ENCODE assay signal across 9 mouse cellular contexts in genomic region chr8:84834866-84835855, GRCm38 (mm10). TPM values are rescaled to one million over a fixed set of nuclear protein-coding genes. Genes with fewer than 3 reads are reported as not detected.
DNase-seq lines count a peak whose midpoint lies in the region; ATAC-seq and TF ChIP-seq lines count a peak whose summit lies in the region.
"Had no signal": no experiment of that assay in that cellular context is flagged by ENCODE, and none has a peak within 500 bp of the region (broad histone marks: within the 10 kb centered on the region; RNA-seq: fewer than 3 reads in every experiment).

No protein-coding gene starts in this region.

- H3K4me3 ChIP-seq in gastrocnemius, adult 2 months, result no peak overlapping the region
- no peak overlapping the region for H3K4me3 ChIP-seq in hindbrain, embryonic 15.5 days
- peak overlapping the region in 1 of 2 experiments; percentile 74; a peak in 1 of 4 replicates for H3K4me3 ChIP-seq in liver, embryonic 14.5 days (ENCODE audit: insufficient read depth in 1 of 2, low read depth in 2 of 2, low read length in 2 of 2)
- H3K4me3 ChIP-seq: embryonic facial prominence, embryonic 13.5 days had no signal

- H3K4me1 ChIP-seq in hindbrain, embryonic 15.5 days (replicated peaks), result peaks cover 44% of the 10 kb centered on the region
- H3K4me1 ChIP-seq in liver, embryonic 14.5 days (replicated peaks; ENCODE audit: control insufficient read depth in 2 of 2, insufficient read depth in 2 of 2, low read length in 1 of 2), result peaks cover 43 to 68% of the 10 kb centered on the region in 2 experiments

- peaks cover 44% of the 10 kb centered on the region for H3K36me3 ChIP-seq in hindbrain, embryonic 15.5 days
- peaks cover 54% of the 10 kb centered on the region for H3K36me3 ChIP-seq in liver, embryonic 14.5 days (replicated peaks; ENCODE audit: control insufficient read depth, insufficient read depth, low read depth)

- no peak; the same call in 1 of the 2 replicates for TF ChIP-seq EP300 in liver, embryonic 14.5 days (IDR thresholded peaks at IDR 0.05; ENCODE audit: low read depth)

- peak; percentile 67 to 71 for DNase-seq in gastrocnemius, postnatal 4 days (ENCODE audit: low spot score in 2 of 2)
- DNase-seq in gastrocnemius, adult 2 months, result no peak
- DNase-seq in retina, postnatal 1 day, result peak; percentile 86
- DNase-seq in retina, embryonic 14.5 days (ENCODE audit: low spot score), result no peak
- DNase-seq in liver, embryonic 14.5 days (ENCODE audit: low read depth in 3 of 3, low spot score in 3 of 3), result no peak
- no peak for DNase-seq in B cell, adult 2 months
- DNase-seq in T-cell, adult 2 months (ENCODE audit: low spot score), result no peak

- ATAC-seq in hindbrain, embryonic 15.5 days (ENCODE audit: low FRiP score, low read depth), result peak; percentile 29; the same call in 1 of the 2 replicates
- no peak for ATAC-seq in liver, embryonic 14.5 days (ENCODE audit: insufficient read depth)

- 56% methylated on average over 10 of the region's 10 CpGs for WGBS in hindbrain, embryonic 15.5 days
- WGBS in liver, embryonic 14.5 days (ENCODE audit: insufficient replicate concordance), result 70% methylated on average over 10 of the region's 10 CpGs

- no peaks in the 10 kb centered on the region for H3K9me3 ChIP-seq in hindbrain, embryonic 15.5 days
- H3K9me3 ChIP-seq in liver, embryonic 14.5 days (ENCODE audit: control insufficient read depth, low read length), result no peaks in the 10 kb centered on the region
- H3K9me3 ChIP-seq: embryonic facial prominence, embryonic 13.5 days had no signal

- no peak overlapping the region for H3K27ac ChIP-seq in gastrocnemius, adult 2 months
- H3K27ac ChIP-seq in hindbrain, embryonic 15.5 days (replicated peaks), result peak overlapping the region; percentile 91
- H3K27ac ChIP-seq in liver, embryonic 14.5 days, result peak overlapping the region; percentile 97
- H3K27ac ChIP-seq: embryonic facial prominence, embryonic 13.5 days had no signal

- no peak overlapping the region for H3K9ac ChIP-seq in hindbrain, embryonic 15.5 days
- peak overlapping the region; percentile 25; the same call in 1 of the 2 replicates for H3K9ac ChIP-seq in liver, embryonic 14.5 days (replicated peaks)
- H3K9ac ChIP-seq: embryonic facial prominence, embryonic 13.5 days had no signal

- no peak overlapping the region for H3K4me2 ChIP-seq in hindbrain, embryonic 15.5 days
- peak overlapping the region; percentile 84 for H3K4me2 ChIP-seq in liver, embryonic 14.5 days (ENCODE audit: low read depth)
- H3K4me2 ChIP-seq: embryonic facial prominence, embryonic 13.5 days had no signal

- no peaks in the 10 kb centered on the region for H3K27me3 ChIP-seq in hindbrain, embryonic 15.5 days
- no peaks in the 10 kb centered on the region for H3K27me3 ChIP-seq in liver, embryonic 14.5 days (ENCODE audit: control insufficient read depth, insufficient read depth, low read length)
- H3K27me3 ChIP-seq: embryonic facial prominence, embryonic 13.5 days had no signal

- TF ChIP-seq CTCF in gastrocnemius, adult 2 months (IDR thresholded peaks at IDR 0.05), result no peak
- no peak for TF ChIP-seq CTCF in liver, embryonic 14.5 days (IDR thresholded peaks at IDR 0.05; ENCODE audit: low read depth)

- intact Hi-C loops in gastrocnemius, adult 2 months (cut with DNase I), result no loop called here

RNA-seq across cellular contexts. Expression of gene Gadd45gip1, which starts 3.8 kb away (rescaled TPM):
- 10 to 100 TPM; 33.3 to 36.0 TPM for total RNA-seq in gastrocnemius, postnatal 4 days (2021)
- total RNA-seq in gastrocnemius, adult 2 months (2021), result 10 to 100 TPM; 16.2 to 30.4 TPM
- 39.7 and 40.6 TPM in 2 replicates for polyA plus RNA-seq in hindbrain, embryonic 15.5 days (2015; fragmentation: Nextera tagmentation; extraction: Ambion mirVana)
- polyA plus RNA-seq in liver, embryonic 14.5 days (2012; rRNA removed), result 24.4 and 31.0 TPM in 2 replicates
- polyA plus RNA-seq in liver, embryonic 14.5 days (2014; fragmentation: Nextera tagmentation; extraction: Ambion mirVana), result 50.2 and 55.7 TPM in 2 replicates

RNA-seq across cellular contexts. Expression of gene Rad23a, which starts 5.3 kb away (rescaled TPM):
- 100 to 1,000 TPM; 121 to 123 TPM for total RNA-seq in gastrocnemius, postnatal 4 days (2021)
- total RNA-seq in gastrocnemius, adult 2 months (2021), result 100 to 1,000 TPM; 159 to 172 TPM
- polyA plus RNA-seq in hindbrain, embryonic 15.5 days (2015; fragmentation: Nextera tagmentation; extraction: Ambion mirVana), result 79.1 and 85.9 TPM in 2 replicates
- polyA plus RNA-seq in liver, embryonic 14.5 days (2012; rRNA removed), result 139 and 184 TPM in 2 replicates
- 258 and 279 TPM in 2 replicates for polyA plus RNA-seq in liver, embryonic 14.5 days (2014; fragmentation: Nextera tagmentation; extraction: Ambion mirVana)

RNA-seq across cellular contexts. Expression of gene Calr, which starts 11.6 kb away (rescaled TPM):
- total RNA-seq in gastrocnemius, postnatal 4 days (2021), result 100 to 1,000 TPM; 339 to 368 TPM
- 100 to 1,000 TPM; 149 to 205 TPM for total RNA-seq in gastrocnemius, adult 2 months (2021)
- polyA plus RNA-seq in hindbrain, embryonic 15.5 days (2015; fragmentation: Nextera tagmentation; extraction: Ambion mirVana), result 700 and 710 TPM in 2 replicates
- polyA plus RNA-seq in liver, embryonic 14.5 days (2012; rRNA removed), result 144 and 262 TPM in 2 replicates
- polyA plus RNA-seq in liver, embryonic 14.5 days (2014; fragmentation: Nextera tagmentation; extraction: Ambion mirVana), result 348 and 351 TPM in 2 replicates

RNA-seq across cellular contexts. Expression of gene Dand5, which starts 12.5 kb away (rescaled TPM):
- total RNA-seq in gastrocnemius, postnatal 4 days (2021), result 1 to 10 TPM; 6.3 to 6.8 TPM
- 10 to 100 TPM; 10.2 to 14.3 TPM for total RNA-seq in gastrocnemius, adult 2 months (2021)
- 14.0 and 15.1 TPM in 2 replicates for polyA plus RNA-seq in hindbrain, embryonic 15.5 days (2015; fragmentation: Nextera tagmentation; extraction: Ambion mirVana)
- polyA plus RNA-seq in liver, embryonic 14.5 days (2012; rRNA removed), result 1.9 TPM in 2 replicates
- polyA plus RNA-seq in liver, embryonic 14.5 days (2014; fragmentation: Nextera tagmentation; extraction: Ambion mirVana), result 2.5 and 2.7 TPM in 2 replicates

RNA-seq across cellular contexts. Expression of gene Farsa, which starts 21.6 kb away (rescaled TPM):
- total RNA-seq in gastrocnemius, postnatal 4 days (2021), result 10 to 100 TPM; 37.2 to 41.3 TPM
- 10 to 100 TPM; 23.8 to 24.9 TPM for total RNA-seq in gastrocnemius, adult 2 months (2021)
- 108 and 112 TPM in 2 replicates for polyA plus RNA-seq in hindbrain, embryonic 15.5 days (2015; fragmentation: Nextera tagmentation; extraction: Ambion mirVana)
- 53.5 and 54.8 TPM in 2 replicates for polyA plus RNA-seq in liver, embryonic 14.5 days (2012; rRNA removed)
- polyA plus RNA-seq in liver, embryonic 14.5 days (2014; fragmentation: Nextera tagmentation; extraction: Ambion mirVana), result 45.8 and 48.7 TPM in 2 replicates

Comparison
In these comparisons a context has a peak if more than half of its experiments do, and no peak if none do; other contexts are left out.
1. DNase-seq: peak in gastrocnemius, postnatal 4 days (2 of 2) and retina, postnatal 1 day (single experiment); none in gastrocnemius, adult 2 months (single experiment), retina, embryonic 14.5 days (single experiment), liver, embryonic 14.5 days (0 of 3), B cell, adult 2 months (0 of 2) and T-cell, adult 2 months (single experiment).